In the genomic region with DNA sequence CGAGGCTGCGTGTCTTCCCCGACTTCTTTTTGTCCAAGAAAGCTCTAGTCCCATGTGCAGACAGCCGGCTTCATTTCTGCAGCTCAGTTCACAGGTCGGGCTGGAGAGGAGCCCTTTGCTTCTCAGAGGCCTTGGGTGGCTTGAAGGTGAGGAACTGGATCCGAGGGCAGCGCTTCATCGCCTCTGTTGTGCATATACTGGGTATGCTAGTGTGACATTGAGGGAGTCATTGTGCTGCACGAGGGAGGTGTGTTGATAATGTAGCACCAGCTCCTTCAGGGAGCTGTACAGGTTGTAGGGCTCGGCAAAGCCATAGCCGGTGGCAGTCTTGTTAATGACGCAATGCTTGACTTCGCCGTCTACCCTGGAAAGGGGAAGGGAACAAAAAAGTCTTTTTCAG, we compare ENCODE assay signal across 28 mouse cellular contexts.
A peak's percentile ranks its signal among the peaks of the same experiment; 100 is the strongest.
DNase-seq lines count a peak whose midpoint lies in the region; ATAC-seq and TF ChIP-seq lines count a peak whose summit lies in the region.
"Had no signal": no experiment of that assay in that cellular context is flagged by ENCODE, and none has a peak within 500 bp of the region (broad histone marks: within the 10 kb centered on the region; RNA-seq: fewer than 3 reads in every experiment).

No protein-coding gene starts in this region.

- H3K36me3 ChIP-seq in forebrain, embryonic 10.5 days (replicated peaks), result peaks cover 54% of the 10 kb centered on the region
- peaks cover 35% of the 10 kb centered on the region for H3K36me3 ChIP-seq in forebrain, embryonic 12.5 days (replicated peaks)
- peaks cover 3% of the 10 kb centered on the region; the same call in 1 of the 2 replicates for H3K36me3 ChIP-seq in midbrain, embryonic 11.5 days (ENCODE audit: control insufficient read depth, insufficient read depth, low read length)
- H3K36me3 ChIP-seq in midbrain, postnatal 0 days (ENCODE audit: insufficient read depth, low read length), result peaks cover 42% of the 10 kb centered on the region
- H3K36me3 ChIP-seq in hindbrain, embryonic 16.5 days (ENCODE audit: control insufficient read depth, insufficient read depth, low read length), result peaks cover 38% of the 10 kb centered on the region

- H3K9me3 ChIP-seq in forebrain, embryonic 10.5 days, result no peaks in the 10 kb centered on the region
- H3K9me3 ChIP-seq in forebrain, embryonic 12.5 days, result no peaks in the 10 kb centered on the region
- H3K9me3 ChIP-seq in midbrain, embryonic 11.5 days (ENCODE audit: control insufficient read depth, low read length), result no peaks in the 10 kb centered on the region
- no peaks in the 10 kb centered on the region for H3K9me3 ChIP-seq in midbrain, postnatal 0 days (ENCODE audit: low read length)
- H3K9me3 ChIP-seq in hindbrain, embryonic 16.5 days (ENCODE audit: control insufficient read depth, low read length), result no peaks in the 10 kb centered on the region
- H3K9me3 ChIP-seq: embryonic facial prominence, embryonic 12.5 days; embryonic facial prominence, embryonic 15.5 days; forebrain, embryonic 15.5 days; G1E; hindbrain, embryonic 12.5 days; hindbrain, embryonic 15.5 days; intestine, embryonic 15.5 days had no signal

- H3K4me2 ChIP-seq in forebrain, embryonic 12.5 days, result no peak overlapping the region
- no peak overlapping the region for H3K4me2 ChIP-seq in midbrain, embryonic 11.5 days
- no peak overlapping the region for H3K4me2 ChIP-seq in midbrain, postnatal 0 days (ENCODE audit: low read depth, low read length, poor library complexity, severe bottlenecking)
- H3K4me2 ChIP-seq in hindbrain, embryonic 16.5 days (ENCODE audit: low read length), result no peak overlapping the region
- H3K4me2 ChIP-seq: embryonic facial prominence, embryonic 12.5 days; embryonic facial prominence, embryonic 15.5 days; forebrain, embryonic 15.5 days; heart, embryonic 11.5 days; hindbrain, embryonic 12.5 days; hindbrain, embryonic 15.5 days; intestine, embryonic 15.5 days had no signal

- H3K9ac ChIP-seq in forebrain, embryonic 12.5 days, result no peak overlapping the region
- H3K9ac ChIP-seq in midbrain, embryonic 11.5 days (ENCODE audit: low read length), result no peak overlapping the region
- H3K9ac ChIP-seq in midbrain, postnatal 0 days (replicated peaks; ENCODE audit: low read length, poor library complexity, severe bottlenecking), result no peak overlapping the region
- no peak overlapping the region for H3K9ac ChIP-seq in hindbrain, embryonic 16.5 days (ENCODE audit: low read depth, low read length)
- H3K9ac ChIP-seq: embryonic facial prominence, embryonic 12.5 days; embryonic facial prominence, embryonic 15.5 days; forebrain, embryonic 15.5 days; hindbrain, embryonic 12.5 days; hindbrain, embryonic 15.5 days; intestine, embryonic 15.5 days had no signal

- H3K4me1 ChIP-seq in forebrain, embryonic 10.5 days, result no peaks in the 10 kb centered on the region
- no peaks in the 10 kb centered on the region for H3K4me1 ChIP-seq in forebrain, embryonic 12.5 days
- no peaks in the 10 kb centered on the region for H3K4me1 ChIP-seq in midbrain, embryonic 11.5 days (ENCODE audit: control insufficient read depth, insufficient read depth, low read length)
- H3K4me1 ChIP-seq in midbrain, postnatal 0 days (ENCODE audit: insufficient read depth, low read length), result no peaks in the 10 kb centered on the region
- no peaks in the 10 kb centered on the region for H3K4me1 ChIP-seq in hindbrain, embryonic 16.5 days (ENCODE audit: control insufficient read depth, insufficient read depth, low read depth, low read length)
- H3K4me1 ChIP-seq: embryonic facial prominence, embryonic 12.5 days; embryonic facial prominence, embryonic 15.5 days; forebrain, embryonic 15.5 days; hindbrain, embryonic 12.5 days; hindbrain, embryonic 15.5 days; intestine, embryonic 15.5 days had no signal

- no peaks in the 10 kb centered on the region for H3K27me3 ChIP-seq in forebrain, embryonic 10.5 days (ENCODE audit: poor library complexity, severe bottlenecking)
- no peaks in the 10 kb centered on the region for H3K27me3 ChIP-seq in forebrain, embryonic 12.5 days
- H3K27me3 ChIP-seq in midbrain, embryonic 11.5 days (ENCODE audit: control insufficient read depth, insufficient read depth, low read length), result no peaks in the 10 kb centered on the region
- H3K27me3 ChIP-seq in midbrain, postnatal 0 days (ENCODE audit: insufficient read depth, low read length), result no peaks in the 10 kb centered on the region
- H3K27me3 ChIP-seq in hindbrain, embryonic 16.5 days (replicated peaks; ENCODE audit: control insufficient read depth, insufficient read depth, low read length), result no peaks in the 10 kb centered on the region
- H3K27me3 ChIP-seq: CH12.LX; embryonic facial prominence, embryonic 12.5 days; embryonic facial prominence, embryonic 15.5 days; forebrain, embryonic 15.5 days; hindbrain, embryonic 12.5 days; hindbrain, embryonic 15.5 days; intestine, embryonic 15.5 days; Patski had no signal

- H3K4me3 ChIP-seq in forebrain, embryonic 10.5 days, result no peak overlapping the region
- H3K4me3 ChIP-seq in forebrain, embryonic 12.5 days (replicated peaks), result no peak overlapping the region
- H3K4me3 ChIP-seq in midbrain, embryonic 11.5 days (ENCODE audit: low read depth, low read length), result no peak overlapping the region
- no peak overlapping the region for H3K4me3 ChIP-seq in midbrain, postnatal 0 days (ENCODE audit: low read depth, low read length)
- no peak overlapping the region for H3K4me3 ChIP-seq in hindbrain, embryonic 16.5 days (ENCODE audit: low read length)
- H3K4me3 ChIP-seq: embryonic facial prominence, embryonic 12.5 days; embryonic facial prominence, embryonic 15.5 days; erythroblast, embryonic 14.5 days; forebrain, embryonic 15.5 days; heart, adult 2 months; hindbrain, embryonic 12.5 days; hindbrain, embryonic 15.5 days; intestine, embryonic 15.5 days had no signal

- H3K27ac ChIP-seq in forebrain, embryonic 10.5 days, result no peak overlapping the region
- no peak overlapping the region for H3K27ac ChIP-seq in forebrain, embryonic 12.5 days
- H3K27ac ChIP-seq in midbrain, embryonic 11.5 days (ENCODE audit: low read depth, low read length), result no peak overlapping the region
- no peak overlapping the region for H3K27ac ChIP-seq in midbrain, postnatal 0 days (ENCODE audit: low read depth, low read length)
- H3K27ac ChIP-seq in hindbrain, embryonic 16.5 days (ENCODE audit: low read depth, low read length), result no peak overlapping the region
- H3K27ac ChIP-seq: embryonic facial prominence, embryonic 12.5 days; embryonic facial prominence, embryonic 15.5 days; forebrain, embryonic 15.5 days; heart, adult 2 months; hindbrain, embryonic 12.5 days; hindbrain, embryonic 15.5 days; intestine, embryonic 15.5 days had no signal

- 94% methylated on average over 14 of the region's 14 CpGs for WGBS in forebrain, embryonic 10.5 days
- 91% methylated on average over 14 of the region's 14 CpGs for WGBS in forebrain, embryonic 12.5 days
- WGBS in midbrain, embryonic 11.5 days, result 93% methylated on average over 14 of the region's 14 CpGs
- WGBS in midbrain, postnatal 0 days, result 92% methylated on average over 14 of the region's 14 CpGs
- 92% methylated on average over 14 of the region's 14 CpGs for WGBS in hindbrain, embryonic 16.5 days

- no peak for ATAC-seq in forebrain, embryonic 12.5 days (ENCODE audit: low FRiP score)
- ATAC-seq in midbrain, embryonic 11.5 days (ENCODE audit: low FRiP score), result no peak
- no peak for ATAC-seq in midbrain, postnatal 0 days (ENCODE audit: low FRiP score)
- ATAC-seq in megakaryocyte, adult 5-6 weeks (ENCODE audit: poor library complexity, severe bottlenecking), result 0 out of 2 replicates have a peak, but pooled peaks have one; percentile 23
- no peak for ATAC-seq in hindbrain, embryonic 16.5 days
- ATAC-seq: forebrain, embryonic 15.5 days; intestine, embryonic 15.5 days; Patski had no signal

- DNase-seq in forebrain, embryonic 10.5 days (ENCODE audit: extremely low spot score, low spot score), result peak; percentile 10
- peak; percentile 49 for DNase-seq in midbrain, embryonic 11.5 days (ENCODE audit: low spot score, missing footprints)
- no peak for DNase-seq in midbrain, postnatal 0 days (ENCODE audit: low spot score)
- DNase-seq in urinary bladder, postnatal 10 days (ENCODE audit: low spot score), result no peak
- DNase-seq: adrenal gland, adult 2 months; adrenal gland, postnatal 14 days; B cell, adult 2 months; cerebellum, adult 18-20 months; cerebellum, adult 9-10 months; cerebellum, postnatal 14 days; gastrocnemius, postnatal 25 days; heart, adult 2 months; heart, postnatal 4 days; kidney, adult 11 months had no signal

- TF ChIP-seq CTCF in midbrain, postnatal 0 days (IDR thresholded peaks at IDR 0.05), result no peak

Comparison
In these comparisons a context has a peak if more than half of its experiments do, and no peak if none do; other contexts are left out.
1. DNase-seq: peak in forebrain, embryonic 10.5 days (single experiment) and midbrain, embryonic 11.5 days (single experiment); none in midbrain, postnatal 0 days (single experiment) and urinary bladder, postnatal 10 days (single experiment).